Mouse (Mus musculus) heart, embryonic 15.5 days (tissue): ENCODE data around the gene Eng. TPM values are rescaled to one million over a fixed set of nuclear protein-coding genes. Genes with fewer than 3 reads are reported as not detected.

Source experiments
- ATAC-seq: fragments of 200-750 bp; cut with Nextera tagmentation; replicated peaks from 2 replicates; pipeline ENCODE4 v1.8.0; 2017; ENCODE audit warnings: low read depth, moderate TSS enrichment; ENCODE audit not compliant: insufficient number of reproducible peaks, insufficient read depth, low FRiP score
- H3K27ac ChIP-seq: fragments of 300-500 bp; sonication (generic); 2 replicates; pipeline ENCODE4 v1.5.1; 2015; ENCODE audit warnings: mild to moderate bottlenecking, inconsistent platforms
- H3K27me3 ChIP-seq: fragments of 300-500 bp; sonication (generic); 2 replicates; pipeline ENCODE4 v1.6.1; 2015; ENCODE audit warnings: inconsistent platforms
- H3K36me3 ChIP-seq: fragments of 300-500 bp; sonication (generic); 2 replicates; pipeline ENCODE4 v1.6.1; 2015; ENCODE audit warnings: mild to moderate bottlenecking, inconsistent platforms
- H3K4me1 ChIP-seq: fragments of 300-500 bp; sonication (generic); replicated peaks from 2 replicates; pipeline ENCODE4 v1.6.1; 2015; ENCODE audit warnings: inconsistent platforms
- H3K4me2 ChIP-seq: fragments of 300-500 bp; sonication (generic); 2 replicates; pipeline ENCODE4 v1.6.1; 2015; ENCODE audit warnings: inconsistent platforms, mild to moderate bottlenecking, moderate library complexity
- H3K4me3 ChIP-seq: fragments of 300-500 bp; sonication (generic); 2 replicates; pipeline ENCODE4 v1.5.1; 2015; ENCODE audit warnings: mild to moderate bottlenecking, inconsistent platforms
- H3K9ac ChIP-seq: fragments of 300-500 bp; sonication (generic); 2 replicates; pipeline ENCODE4 v1.6.1; 2015; ENCODE audit warnings: mild to moderate bottlenecking, inconsistent platforms
- H3K9me3 ChIP-seq: fragments of 300-500 bp; sonication (generic); replicated peaks from 2 replicates; pipeline ENCODE4 v1.6.1; 2016; ENCODE audit warnings: inconsistent platforms
- WGBS: fragments of 180-500 bp; shearing (Covaris S2); methylation state at CpG from one replicate; pipeline ENCODE4 v1.1.7; 2015; ENCODE audit warnings: mixed read lengths; 5-methylcytosine and 5-hydroxymethylcytosine counted together
- polyA plus RNA-seq: library from polyadenylated mRNA; unstranded; fragments of >200 nt; fragmentation: Nextera tagmentation; extraction: Ambion mirVana; gene quantifications from 2 replicates; pipeline ENCODE4 v1.2.1, GENCODE M21; 2015

Eng gene
- polyA plus RNA-seq, 1 experiment from 2014 or later = 144 TPM

DNA sequence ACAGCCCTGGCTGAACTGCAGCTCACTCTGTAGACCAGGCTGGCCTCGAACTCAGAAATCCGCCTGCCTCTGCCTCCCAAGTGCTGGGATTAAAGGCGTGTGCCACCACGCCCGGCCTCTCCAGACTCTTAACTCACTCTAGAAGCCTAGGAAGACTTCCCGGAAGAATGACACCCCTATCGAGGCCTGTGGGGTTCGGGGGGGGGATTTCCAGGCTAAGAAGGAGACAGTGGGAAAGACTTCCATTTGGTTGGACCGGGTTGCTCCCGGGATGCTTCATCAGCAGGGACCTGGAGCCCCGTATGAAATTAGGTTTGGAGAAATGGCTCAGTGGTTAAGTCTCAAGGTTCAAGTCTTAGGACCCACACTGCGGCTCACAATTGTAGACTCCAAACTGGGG is 48.3 kb downstream of the Eng start:
- Histone ChIP-seq H3K27ac (peak overlapping the region; percentile 56), H3K9me3 (no peaks in the 10 kb centered on the region), H3K4me2 (peak overlapping the region; percentile 93), H3K4me3 (peak overlapping the region; percentile 85), H3K4me1 (peaks cover 20% of the 10 kb centered on the region), H3K9ac (peak overlapping the region; percentile 40; the same call in 1 of the 2 replicates), H3K36me3 (no peaks in the 10 kb centered on the region), H3K27me3 (no peaks in the 10 kb centered on the region)
- ATAC-seq = no peak
- WGBS = 82% methylated on average over 12 of the region's 12 CpGs

DNA sequence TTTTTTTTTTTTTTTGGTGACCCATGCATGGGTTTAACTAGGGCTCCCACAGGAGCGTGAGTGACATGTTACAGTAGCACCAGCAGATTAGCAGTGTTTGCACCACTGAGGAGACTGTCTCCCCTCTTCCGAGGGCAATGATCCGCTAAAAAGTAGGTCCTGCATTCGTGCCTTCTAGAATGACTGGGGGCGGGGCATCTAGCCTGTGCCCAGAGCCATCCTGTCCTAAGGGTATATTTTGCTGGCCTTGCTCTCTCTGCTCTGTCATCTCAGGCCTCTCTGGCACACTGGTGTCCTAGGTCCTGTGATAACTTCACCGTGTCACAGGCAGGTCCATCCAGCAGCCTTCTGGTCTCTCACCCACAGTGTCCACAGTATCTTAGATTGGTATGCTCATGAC is 53.3 kb downstream of the Eng start:
- Histone ChIP-seq H3K4me2 (no peak overlapping the region), H3K4me3 (no peak overlapping the region), H3K27me3 (no peaks in the 10 kb centered on the region), H3K27ac (no peak overlapping the region), H3K4me1 (peaks cover 2% of the 10 kb centered on the region; the same call in 1 of the 2 replicates), H3K9me3 (no peaks in the 10 kb centered on the region), H3K36me3 (peaks cover 10% of the 10 kb centered on the region; the same call in 1 of the 2 replicates), H3K9ac (no peak overlapping the region)
- ATAC-seq = peak; percentile 11; the same call in 1 of the 2 replicates
- 80% methylated on average over 6 of the region's 6 CpGs for WGBS

DNA sequence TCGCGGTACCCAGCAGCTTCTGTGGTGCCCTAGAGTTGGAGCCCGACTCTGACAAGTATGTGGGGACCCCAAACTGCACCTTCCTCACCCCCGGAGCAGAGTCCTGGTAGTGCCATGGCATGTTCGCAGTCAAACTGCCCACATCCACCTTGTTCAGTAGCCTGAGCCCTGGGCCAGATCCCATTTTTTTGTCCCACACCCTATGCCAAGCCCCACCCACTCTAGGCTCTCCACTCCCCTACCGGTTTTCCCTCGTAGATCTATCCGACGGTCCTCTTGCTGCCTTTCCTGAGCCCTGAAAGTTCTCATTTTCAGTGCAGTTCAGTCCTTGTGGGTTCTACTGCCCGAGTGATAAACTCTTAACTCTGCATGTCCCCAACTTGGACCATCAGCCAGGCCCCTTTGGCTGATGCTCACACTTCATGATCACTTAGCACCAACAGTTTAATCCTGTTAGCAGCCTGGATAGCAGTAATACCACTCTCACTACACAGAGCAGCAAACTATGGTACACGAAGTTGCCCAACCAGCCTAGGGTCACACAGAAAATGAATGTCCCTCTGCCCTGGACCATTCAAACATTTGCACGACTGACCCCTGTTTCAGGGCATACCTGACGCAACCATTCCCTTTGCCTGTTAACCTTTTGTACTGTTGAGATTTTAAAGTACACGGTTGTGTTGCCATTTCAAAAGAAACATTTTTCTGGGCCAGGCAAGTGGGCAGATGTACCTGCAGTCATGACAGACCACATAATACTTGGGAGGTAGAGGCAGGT is 54.8 kb downstream of the Eng start:
- Histone ChIP-seq H3K36me3 (peaks cover 24% of the 10 kb centered on the region), H3K27me3 (no peaks in the 10 kb centered on the region), H3K27ac (no peak overlapping the region), H3K4me1 (no peaks in the 10 kb centered on the region), H3K4me3 (no peak overlapping the region), H3K4me2 (no peak overlapping the region), H3K9ac (no peak overlapping the region), H3K9me3 (no peaks in the 10 kb centered on the region)
- WGBS = 78% methylated on average over 14 of the region's 14 CpGs
- ATAC-seq = no peak

DNA sequence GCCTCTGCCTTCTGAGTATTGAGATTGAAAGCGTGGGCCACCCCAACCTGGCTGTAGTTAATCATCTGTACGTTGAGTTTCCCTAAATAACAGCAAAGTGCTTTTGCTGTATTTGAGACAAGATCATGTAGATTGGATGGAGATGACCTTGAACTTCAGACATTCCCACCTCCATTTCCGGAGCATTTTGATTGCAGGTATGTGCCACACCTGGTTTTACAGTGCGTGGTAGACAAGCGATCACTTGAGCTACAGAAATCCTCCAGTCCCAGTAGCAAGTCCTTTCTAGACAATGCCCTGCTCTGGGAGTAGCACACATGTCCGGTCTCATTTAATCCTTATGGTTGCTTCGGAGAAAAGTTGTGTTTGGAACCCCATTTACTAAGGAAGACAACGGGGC is 56.7 kb downstream of the Eng start:
- Histone ChIP-seq H3K27ac (no peak overlapping the region), H3K27me3 (no peaks in the 10 kb centered on the region)

DNA sequence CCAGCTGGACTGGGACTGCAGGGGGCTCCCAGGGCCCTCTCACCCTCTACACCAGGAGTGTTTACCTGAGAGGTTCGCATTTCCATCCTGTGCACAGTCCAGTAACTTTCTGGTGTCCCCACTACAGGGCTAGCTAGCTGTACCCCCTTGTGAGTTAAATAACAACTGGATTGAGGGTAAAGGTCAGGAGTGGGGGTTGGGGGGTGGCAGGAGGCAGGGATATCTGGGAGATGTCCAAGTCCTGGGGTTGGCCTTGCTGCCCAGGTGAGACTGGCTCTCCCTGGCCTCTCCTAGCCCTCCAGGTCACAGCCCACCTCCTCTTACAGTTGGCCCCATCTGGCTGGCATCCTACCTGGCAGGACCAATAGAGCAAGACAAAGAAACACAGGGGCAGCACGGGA is 57.6 kb downstream of the Eng start, which contains the start of gene Fpgs:
Fpgs (minus strand) TSS at position 125 of the 401 bp plus-strand sequence.
- no peaks in the 10 kb centered on the region for H3K4me1 ChIP-seq
- no peaks in the 10 kb centered on the region for H3K27me3 ChIP-seq
- no peak within 1 kb of the TSS for H3K4me3 ChIP-seq
- ATAC-seq = no peak
- peaks cover 52% of the 10 kb centered on the region for H3K36me3 ChIP-seq
- 75% methylated on average over 2 of the region's 2 CpGs for WGBS
- H3K9ac ChIP-seq = no peak within 1 kb of the TSS
- no peak within 1 kb of the TSS for H3K27ac ChIP-seq
- no peaks in the 10 kb centered on the region for H3K9me3 ChIP-seq
- no peak within 1 kb of the TSS for H3K4me2 ChIP-seq

More for the DNA sequence above, 56.7 kb downstream of the Eng start:
- Histone ChIP-seq H3K36me3 (peaks cover 43% of the 10 kb centered on the region), H3K4me2 (no peak overlapping the region), H3K9ac (no peak overlapping the region), H3K4me1 (no peaks in the 10 kb centered on the region), H3K9me3 (no peaks in the 10 kb centered on the region), H3K4me3 (no peak overlapping the region)
- no peak for ATAC-seq
- WGBS = 88% methylated on average over 8 of the region's 8 CpGs

DNA sequence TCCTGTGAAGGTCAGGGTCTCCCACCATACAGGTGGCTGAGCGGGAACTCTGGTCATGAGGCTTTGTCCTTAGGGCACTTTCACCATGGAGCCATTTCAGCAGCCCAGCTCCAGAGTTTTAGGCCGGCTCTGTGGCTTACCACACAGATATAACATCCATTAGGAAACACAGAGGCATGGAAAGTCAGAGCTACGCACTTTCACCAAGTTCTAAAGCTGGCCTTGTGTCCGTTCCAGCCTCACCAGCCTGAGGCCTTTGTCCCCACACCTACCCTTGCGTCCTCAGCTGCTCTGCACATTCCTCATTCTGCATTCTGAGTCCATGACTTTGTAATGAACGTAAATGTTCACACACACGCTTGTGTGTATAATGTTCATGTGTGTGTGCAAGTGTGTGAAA is 58.6 kb downstream of the Eng start:
- Histone ChIP-seq H3K4me1 (no peaks in the 10 kb centered on the region), H3K9me3 (no peaks in the 10 kb centered on the region), H3K27me3 (no peaks in the 10 kb centered on the region), H3K27ac (no peak overlapping the region), H3K4me3 (no peak overlapping the region), H3K9ac (no peak overlapping the region), H3K4me2 (no peak overlapping the region), H3K36me3 (peaks cover 62% of the 10 kb centered on the region)
- 85% methylated on average over 7 of the region's 7 CpGs for WGBS
- no peak for ATAC-seq

DNA sequence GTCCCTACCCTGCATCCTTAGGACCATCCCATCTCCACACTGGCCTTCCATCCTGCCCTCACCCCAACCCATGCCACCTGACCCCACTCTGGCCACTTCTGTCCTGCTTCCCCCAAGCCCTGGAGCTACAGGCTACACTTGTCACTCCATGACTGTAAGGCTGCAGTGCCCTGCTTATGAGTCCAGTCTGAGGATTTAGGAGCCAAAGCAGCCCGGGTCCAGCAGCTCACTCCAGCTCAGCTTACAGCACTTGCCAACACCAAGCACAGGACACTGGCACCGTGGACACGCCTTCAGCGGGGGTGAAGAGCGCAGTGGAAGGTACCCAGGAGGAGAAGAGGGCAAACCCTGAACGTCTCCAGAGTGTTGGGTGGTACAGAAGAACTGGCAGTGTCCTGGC is 60.6 kb downstream of the Eng start:
- 91% methylated on average over 6 of the region's 6 CpGs for WGBS
- Histone ChIP-seq H3K9ac (no peak overlapping the region), H3K9me3 (no peaks in the 10 kb centered on the region), H3K27me3 (no peaks in the 10 kb centered on the region), H3K27ac (no peak overlapping the region), H3K4me2 (no peak overlapping the region), H3K4me3 (no peak overlapping the region), H3K4me1 (peaks cover 10% of the 10 kb centered on the region), H3K36me3 (peaks cover 69% of the 10 kb centered on the region)
- ATAC-seq = no peak

DNA sequence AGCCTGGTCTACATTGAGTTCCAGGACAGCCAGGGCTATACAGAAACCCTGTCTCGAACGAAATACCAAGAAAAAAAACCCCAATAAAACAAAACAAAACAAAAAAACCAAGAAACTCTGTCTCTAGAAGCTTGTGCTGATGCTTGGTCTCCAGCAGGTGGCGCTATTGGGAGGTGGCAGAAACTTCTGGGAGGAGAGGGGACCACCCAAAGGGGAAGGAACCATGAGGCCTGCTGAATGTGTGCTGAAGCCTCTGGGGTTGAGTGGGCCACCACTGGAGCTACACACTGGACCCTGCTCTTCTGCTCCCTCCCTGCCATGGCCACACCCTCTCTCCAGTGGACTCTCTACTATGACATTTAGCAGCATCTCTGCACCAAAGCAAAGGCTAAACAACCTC is 62.2 kb downstream of the Eng start:
- no peak overlapping the region for H3K27ac ChIP-seq
- H3K9ac ChIP-seq = no peak overlapping the region
- H3K36me3 ChIP-seq = peaks cover 69% of the 10 kb centered on the region
- H3K9me3 ChIP-seq = no peaks in the 10 kb centered on the region
- ATAC-seq = no peak
- H3K4me3 ChIP-seq = no peak overlapping the region
- no peaks in the 10 kb centered on the region for H3K27me3 ChIP-seq
- no peak overlapping the region for H3K4me2 ChIP-seq
- 39% methylated on average over 3 of the region's 3 CpGs for WGBS
- peaks cover 12% of the 10 kb centered on the region for H3K4me1 ChIP-seq

DNA sequence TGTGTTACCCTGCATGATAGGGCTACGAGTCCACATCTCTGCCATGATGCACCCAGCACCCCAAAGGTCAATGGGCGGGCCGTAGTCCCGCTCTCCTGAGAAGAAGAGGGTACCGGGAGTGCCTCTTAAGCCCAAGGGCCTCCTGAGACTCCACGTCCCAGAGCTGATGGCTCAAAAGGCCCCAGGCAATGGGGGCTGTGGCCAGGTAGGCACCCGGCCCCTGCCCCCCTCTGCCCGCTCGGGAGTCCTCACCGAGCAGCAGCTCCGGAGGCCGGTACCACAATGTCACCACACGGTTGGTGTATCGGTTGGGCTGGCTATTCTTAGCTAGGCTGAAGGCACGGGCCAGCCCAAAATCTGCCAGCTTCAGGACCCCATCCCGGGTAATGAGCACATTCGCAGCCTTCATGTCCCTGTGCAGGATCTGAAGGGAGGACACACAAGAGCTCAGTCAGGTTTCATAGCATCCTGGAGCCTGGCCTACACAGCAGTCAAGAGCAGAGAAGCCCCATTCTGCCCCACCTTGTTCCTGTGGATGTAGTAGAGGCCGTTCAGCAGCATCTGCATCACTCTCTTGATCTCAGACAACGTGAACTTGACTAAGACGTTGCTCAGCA is 63.2 kb downstream of the Eng start:
- Histone ChIP-seq H3K36me3 (peaks cover 60% of the 10 kb centered on the region), H3K9me3 (no peaks in the 10 kb centered on the region), H3K9ac (no peak overlapping the region), H3K4me2 (no peak overlapping the region), H3K27ac (no peak overlapping the region), H3K4me1 (peaks cover 19% of the 10 kb centered on the region), H3K4me3 (no peak overlapping the region), H3K27me3 (no peaks in the 10 kb centered on the region)
- WGBS = 86% methylated on average over 20 of the region's 20 CpGs
- no peak for ATAC-seq

DNA sequence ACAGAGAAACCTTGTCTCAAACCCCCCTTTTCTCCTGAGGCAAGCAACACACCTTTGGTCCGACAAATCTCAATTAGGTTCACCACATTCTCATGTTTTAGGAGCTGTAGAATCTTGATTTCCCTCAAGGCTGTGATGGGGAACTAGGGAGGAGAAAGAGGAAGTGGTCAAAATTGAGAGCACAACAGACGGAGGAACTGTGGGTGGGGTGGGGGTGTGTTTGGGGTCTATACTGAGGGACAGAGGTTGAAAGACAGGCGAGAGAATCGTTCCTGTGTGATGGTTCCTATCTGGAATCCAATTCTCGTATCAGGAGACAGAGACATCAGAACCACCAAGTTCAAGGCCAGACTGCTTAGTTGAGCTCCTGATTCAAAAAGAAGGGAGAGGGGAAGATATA is 64.0 kb downstream of the Eng start:
- WGBS = 82% methylated on average over 5 of the region's 5 CpGs
- no peak overlapping the region for H3K27ac ChIP-seq
- peaks cover 52% of the 10 kb centered on the region for H3K36me3 ChIP-seq

DNA sequence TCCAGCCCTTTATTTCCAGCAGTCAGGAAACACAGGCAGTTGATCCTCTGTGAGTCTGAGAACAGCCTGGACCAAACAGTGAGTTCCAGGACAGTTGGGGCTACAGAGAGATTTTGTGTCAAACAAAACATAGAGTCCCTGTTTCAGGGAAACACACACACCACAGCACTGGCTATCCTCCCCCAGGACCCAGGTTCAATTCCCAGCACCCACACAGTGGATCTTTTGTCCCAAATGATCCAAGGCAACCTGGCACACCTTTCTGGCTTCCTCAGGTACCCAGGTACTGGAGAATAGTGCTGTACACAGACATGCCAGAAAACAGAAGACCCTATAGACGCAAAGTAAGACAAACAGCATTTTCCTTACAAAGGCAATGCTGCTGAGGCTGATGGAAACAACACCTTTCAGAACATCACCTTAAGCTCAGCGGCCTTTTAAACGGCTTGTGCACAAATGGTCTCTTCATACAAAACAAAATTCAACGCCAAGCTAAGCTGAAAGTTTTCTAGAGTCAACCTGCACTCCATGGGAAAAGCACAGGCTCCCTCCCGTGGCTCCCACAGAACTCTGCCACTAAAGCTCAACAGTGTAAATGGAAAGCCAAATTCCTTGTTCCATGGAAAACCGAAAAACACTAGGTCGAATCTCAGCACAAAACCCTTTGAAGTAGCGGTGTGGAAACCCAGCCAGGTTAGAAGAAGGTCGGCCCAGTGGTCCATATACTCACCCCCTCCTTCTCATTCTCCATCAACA is 65.1 kb downstream of the Eng start:
- H3K4me1 ChIP-seq = peaks cover 28% of the 10 kb centered on the region
- H3K4me2 ChIP-seq = peak overlapping the region; percentile 86
- no peak for ATAC-seq
- 25% methylated on average over 9 of the region's 9 CpGs for WGBS
- H3K36me3 ChIP-seq = peaks cover 41% of the 10 kb centered on the region
- H3K4me3 ChIP-seq = peak overlapping the region; percentile 91
- H3K27me3 ChIP-seq = no peaks in the 10 kb centered on the region
- H3K9me3 ChIP-seq = no peaks in the 10 kb centered on the region
- peak overlapping the region; percentile 99 for H3K27ac ChIP-seq
- H3K9ac ChIP-seq = peak overlapping the region; percentile 88

More for the DNA sequence above, 64.0 kb downstream of the Eng start:
- Histone ChIP-seq H3K4me3 (no peak overlapping the region), H3K4me1 (peaks cover 27% of the 10 kb centered on the region), H3K27me3 (no peaks in the 10 kb centered on the region), H3K9ac (no peak overlapping the region), H3K4me2 (no peak overlapping the region), H3K9me3 (no peaks in the 10 kb centered on the region)
- no peak for ATAC-seq
